Mouse (Mus musculus): Measurements from ENCODE around the gene Cdc42ep4. TPM values are rescaled to one million over a fixed set of nuclear protein-coding genes. Genes with fewer than 3 reads are reported as not detected.

The Cdc42ep4 gene
- polyA plus RNA-seq, 1 experiment from 2014 or later, result 120 TPM

DNA sequence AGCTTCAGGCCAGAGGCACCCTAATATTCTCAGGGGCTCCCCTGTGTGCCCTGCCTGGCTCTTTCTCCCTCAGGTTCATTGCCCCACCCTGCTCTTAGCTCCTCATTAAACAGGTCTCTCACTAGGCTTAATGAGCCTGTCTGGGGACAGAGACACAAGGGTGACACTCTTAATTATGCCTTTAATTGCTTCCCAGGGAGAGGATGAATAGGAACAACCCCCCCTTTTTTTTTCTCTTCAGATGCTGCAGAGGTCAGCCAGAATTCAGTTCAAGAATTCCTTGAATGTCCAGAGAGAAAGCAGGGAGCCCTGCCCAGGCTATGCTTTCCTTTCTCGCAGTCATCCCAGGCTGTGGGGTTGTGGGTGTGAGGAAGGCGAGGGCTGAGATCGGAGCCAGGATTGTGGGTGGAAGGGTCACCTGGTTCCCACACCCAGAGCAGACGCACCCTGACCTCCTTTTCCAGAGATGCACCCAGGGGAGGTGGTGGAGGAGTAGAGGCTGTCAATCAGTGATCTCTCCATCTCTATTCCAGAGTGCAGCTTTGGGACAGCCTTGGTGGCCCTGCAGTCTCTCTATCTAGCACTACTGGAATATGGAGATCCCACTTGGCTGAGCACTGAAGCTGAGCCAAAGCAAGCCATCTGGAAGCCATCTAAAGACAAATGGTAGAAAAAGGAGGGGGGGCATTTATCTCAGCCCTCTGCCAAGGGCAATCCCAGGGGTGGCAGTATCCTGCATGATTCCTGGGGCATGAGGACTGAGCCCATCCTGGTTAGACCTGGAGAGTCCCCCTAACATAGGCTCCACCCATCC, 26.2 kb downstream of the Cdc42ep4 start:
- H3K4me3 ChIP-seq, result no peak overlapping the region
- peaks cover 73% of the 10 kb centered on the region for H3K36me3 ChIP-seq
- H3K9me3 ChIP-seq, result no peaks in the 10 kb centered on the region
- no peaks in the 10 kb centered on the region for H3K27me3 ChIP-seq (ENCODE audit: insufficient read depth, poor library complexity, severe bottlenecking)
- H3K27ac ChIP-seq, result 0 out of 2 replicates have a peak overlapping the region, but pooled peaks have one; percentile 30
- no peak for DNase-seq (ENCODE audit: low spot score)
- WGBS, result 70% methylated on average over 4 of the region's 4 CpGs
- H3K4me1 ChIP-seq (replicated peaks), result peaks cover 59% of the 10 kb centered on the region

GRCm38 (mm10) chr11:113722405-113723090, 29.1 kb downstream of the Cdc42ep4 start:
- 76% methylated on average over 14 of the region's 14 CpGs for WGBS
- Histone ChIP-seq H3K9me3 (no peaks in the 10 kb centered on the region), H3K27ac (no peak overlapping the region), H3K4me3 (no peak overlapping the region), H3K36me3 (peaks cover 44% of the 10 kb centered on the region), H3K27me3 (ENCODE audit: insufficient read depth, poor library complexity, severe bottlenecking) (peaks cover 6% of the 10 kb centered on the region; the same call in 1 of the 2 replicates), H3K4me1 (replicated peaks) (peaks cover 40% of the 10 kb centered on the region)
- DNase-seq (ENCODE audit: low spot score), result no peak

DNA sequence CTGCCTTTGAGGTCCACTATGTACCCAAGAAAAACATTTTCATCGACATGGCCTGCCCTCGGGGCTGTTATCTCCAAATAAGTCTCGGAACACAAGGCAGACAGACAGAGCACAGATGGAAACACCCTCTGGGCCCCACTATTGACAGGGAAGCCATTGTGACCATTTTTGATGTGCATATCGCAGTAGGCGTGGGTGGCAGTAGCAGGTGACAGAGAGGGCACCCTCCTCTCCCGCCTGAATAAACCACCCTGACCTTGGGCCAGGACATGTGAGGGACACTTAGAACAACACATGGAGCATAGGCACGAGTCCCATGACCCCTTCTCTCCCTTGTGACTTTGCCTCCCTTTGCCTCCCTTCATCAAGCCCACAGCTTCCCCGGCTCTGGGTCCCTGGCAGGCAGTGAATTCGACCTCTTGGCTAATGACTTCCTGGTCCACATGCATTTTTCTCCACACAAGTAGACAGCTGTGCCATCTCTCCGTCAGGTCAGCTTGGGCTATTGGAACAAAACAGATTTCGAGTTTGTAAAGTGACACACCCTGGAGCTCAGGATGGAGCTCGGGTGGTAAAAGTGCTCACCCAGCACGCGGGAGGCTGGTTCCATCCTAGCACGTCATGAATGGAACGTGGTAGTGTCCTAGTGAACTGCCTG, 33.8 kb downstream of the Cdc42ep4 start:
- WGBS, result 59% methylated on average over 16 of the region's 16 CpGs
- H3K4me1 ChIP-seq (replicated peaks), result peaks cover 35% of the 10 kb centered on the region

DNA sequence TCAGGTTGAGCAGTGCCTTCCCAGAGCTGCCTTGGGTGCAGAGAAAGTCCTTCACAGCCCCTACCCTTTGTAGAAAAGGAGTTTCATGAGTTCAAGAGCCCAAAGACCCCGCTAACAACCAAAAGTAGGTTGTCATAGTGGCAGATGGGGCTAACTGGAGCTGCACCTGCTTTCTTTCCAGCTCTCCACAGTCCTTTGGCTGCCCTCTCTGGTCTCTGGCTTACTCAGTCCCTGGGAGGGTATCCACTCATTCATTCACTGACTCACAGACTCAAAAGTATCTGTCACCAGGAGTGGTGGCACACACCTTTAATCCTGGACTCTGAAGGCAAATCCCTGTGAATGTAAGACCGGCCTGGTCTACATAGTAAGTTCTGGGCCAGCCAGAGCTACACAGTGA, 35.5 kb downstream of the Cdc42ep4 start:
- peaks cover 38% of the 10 kb centered on the region for H3K4me1 ChIP-seq (replicated peaks)
- DNase-seq (ENCODE audit: low spot score), result no peak
- H3K36me3 ChIP-seq, result no peaks in the 10 kb centered on the region
- no peak overlapping the region for H3K27ac ChIP-seq
- H3K9me3 ChIP-seq, result no peaks in the 10 kb centered on the region
- WGBS, result 89% methylated on average over 2 of the region's 2 CpGs
- peaks cover 47% of the 10 kb centered on the region for H3K27me3 ChIP-seq (ENCODE audit: insufficient read depth, poor library complexity, severe bottlenecking)
- no peak overlapping the region for H3K4me3 ChIP-seq

More for the DNA sequence above, 33.8 kb downstream of the Cdc42ep4 start:
- no peaks in the 10 kb centered on the region for H3K36me3 ChIP-seq
- H3K27me3 ChIP-seq (ENCODE audit: insufficient read depth, poor library complexity, severe bottlenecking), result peaks cover 37% of the 10 kb centered on the region
- no peak overlapping the region for H3K4me3 ChIP-seq
- DNase-seq (ENCODE audit: low spot score), result peak; percentile 46
- peak overlapping the region; percentile 53; the same call in 1 of the 2 replicates for H3K27ac ChIP-seq
- no peaks in the 10 kb centered on the region for H3K9me3 ChIP-seq

- 61% methylated on average over 7 of the region's 7 CpGs for WGBS
- H3K27me3 ChIP-seq (ENCODE audit: insufficient read depth, poor library complexity, severe bottlenecking), result peaks cover 47% of the 10 kb centered on the region
- H3K27ac ChIP-seq, result 0 out of 2 replicates have a peak overlapping the region, but pooled peaks have one; percentile 5
- DNase-seq (ENCODE audit: low spot score), result no peak
- H3K4me3 ChIP-seq, result no peak overlapping the region
- H3K9me3 ChIP-seq, result no peaks in the 10 kb centered on the region
- peaks cover 48% of the 10 kb centered on the region for H3K4me1 ChIP-seq (replicated peaks)
- H3K36me3 ChIP-seq, result no peaks in the 10 kb centered on the region
Measured at GRCm38 (mm10) chr11:113715078-113715674, 36.5 kb downstream of the Cdc42ep4 start.

DNA sequence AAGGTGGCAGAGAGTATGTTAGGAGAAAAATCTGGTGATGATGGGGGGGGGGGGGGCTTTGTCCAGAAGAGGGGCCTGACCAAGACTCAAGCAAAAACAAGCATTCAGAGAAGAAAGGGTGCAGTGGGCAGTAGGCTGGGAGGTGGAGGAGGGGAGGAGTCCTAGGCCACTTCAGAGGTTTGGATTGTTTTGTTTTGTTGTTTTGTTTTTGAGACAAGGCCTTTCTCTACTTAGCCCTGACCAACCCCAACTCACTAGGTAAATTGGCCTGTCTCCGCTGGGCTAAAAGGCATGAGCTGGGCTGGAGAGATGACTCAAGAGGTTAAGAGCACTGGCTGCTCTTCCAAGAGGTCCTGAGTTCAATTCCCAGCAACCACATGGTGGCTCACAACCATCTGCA, 40.6 kb downstream of the Cdc42ep4 start:
- no peak for DNase-seq (ENCODE audit: low spot score)
- Histone ChIP-seq H3K27me3 (ENCODE audit: insufficient read depth, poor library complexity, severe bottlenecking) (peaks cover 61% of the 10 kb centered on the region), H3K36me3 (peaks cover 13% of the 10 kb centered on the region), H3K4me1 (replicated peaks) (peaks cover 50% of the 10 kb centered on the region), H3K9me3 (no peaks in the 10 kb centered on the region), H3K27ac (peak overlapping the region; percentile 91), H3K4me3 (peak overlapping the region; percentile 30; the same call in 1 of the 2 replicates)
- WGBS, result 21% methylated on average over 1 of the region's 1 CpGs

- H3K27me3 ChIP-seq (ENCODE audit: insufficient read depth, poor library complexity, severe bottlenecking), result peaks cover 56% of the 10 kb centered on the region
- H3K9me3 ChIP-seq, result no peaks in the 10 kb centered on the region
- H3K36me3 ChIP-seq, result peaks cover 13% of the 10 kb centered on the region
- WGBS, result 2% methylated on average over 10 of the region's 10 CpGs
- peak overlapping the region; percentile 91 for H3K27ac ChIP-seq
- H3K4me3 ChIP-seq, result peak overlapping the region; percentile 30
- DNase-seq (ENCODE audit: low spot score), result peak; percentile 75
- H3K4me1 ChIP-seq (replicated peaks), result peaks cover 53% of the 10 kb centered on the region
Measured at GRCm38 (mm10) chr11:113710257-113710777, 41.4 kb downstream of the Cdc42ep4 start.

DNA sequence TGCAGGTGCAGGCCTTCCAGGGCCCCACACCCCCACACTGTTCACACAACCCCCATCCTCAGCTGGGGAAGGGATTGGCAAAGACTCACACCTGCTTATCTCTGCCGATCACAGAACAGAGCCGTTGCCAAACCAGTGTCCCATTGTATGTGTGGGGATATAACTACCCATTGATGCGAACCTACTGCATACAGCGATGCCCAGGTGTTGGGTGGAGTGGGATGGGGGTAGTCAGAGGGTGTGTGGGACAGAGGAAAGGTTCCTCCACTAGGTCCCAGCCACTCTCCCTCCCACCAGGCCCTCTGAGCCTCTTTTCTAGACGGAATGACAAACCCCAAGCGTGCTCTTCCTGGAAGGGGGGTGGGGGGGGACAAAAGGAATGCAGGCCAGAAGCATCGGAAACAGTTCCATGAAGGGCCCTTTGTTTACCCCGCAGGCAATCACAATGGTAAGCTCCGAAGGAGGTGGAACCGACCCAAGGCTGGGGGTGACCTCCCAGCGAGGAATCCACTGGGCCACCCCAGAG, 41.9 kb downstream of the Cdc42ep4 start, which contains the start of gene Cpsf4l:
Gene Cpsf4l, minus strand, starts transcription at position 287 of the 526 bp plus-strand sequence.
- WGBS, result 3% methylated on average over 11 of the region's 11 CpGs
- no peak for DNase-seq (ENCODE audit: low spot score)
- peak within 1 kb of the TSS; percentile 30 for H3K4me3 ChIP-seq

GRCm38 (mm10) chr11:113709272-113709671, 42.4 kb downstream of the Cdc42ep4 start:
- Histone ChIP-seq H3K27ac (peak overlapping the region; percentile 91), H3K27me3 (ENCODE audit: insufficient read depth, poor library complexity, severe bottlenecking) (peaks cover 47% of the 10 kb centered on the region), H3K9me3 (no peaks in the 10 kb centered on the region), H3K4me3 (peak overlapping the region; percentile 30; the same call in 1 of the 2 replicates), H3K4me1 (replicated peaks) (peaks cover 44% of the 10 kb centered on the region), H3K36me3 (peaks cover 13% of the 10 kb centered on the region)
- no peak for DNase-seq (ENCODE audit: low spot score)
- 4% methylated on average over 15 of the region's 15 CpGs for WGBS

More for the DNA sequence above, 41.9 kb downstream of the Cdc42ep4 start, which contains the start of gene Cpsf4l:
- H3K4me1 ChIP-seq (replicated peaks), result peaks cover 48% of the 10 kb centered on the region
- peak within 1 kb of the TSS; percentile 91 for H3K27ac ChIP-seq
- H3K27me3 ChIP-seq (ENCODE audit: insufficient read depth, poor library complexity, severe bottlenecking), result peaks cover 50% of the 10 kb centered on the region
- H3K36me3 ChIP-seq, result peaks cover 13% of the 10 kb centered on the region
- H3K9me3 ChIP-seq, result no peaks in the 10 kb centered on the region

GRCm38 (mm10) chr11:113708629-113709213, 43.0 kb downstream of the Cdc42ep4 start:
- peak overlapping the region; percentile 91 for H3K27ac ChIP-seq
- peaks cover 13% of the 10 kb centered on the region for H3K36me3 ChIP-seq
- no peak overlapping the region for H3K4me3 ChIP-seq
- H3K9me3 ChIP-seq, result no peaks in the 10 kb centered on the region
- DNase-seq (ENCODE audit: low spot score), result no peak
- H3K27me3 ChIP-seq (ENCODE audit: insufficient read depth, poor library complexity, severe bottlenecking), result peaks cover 42% of the 10 kb centered on the region
- 44% methylated on average over 19 of the region's 19 CpGs for WGBS
- H3K4me1 ChIP-seq (replicated peaks), result peaks cover 44% of the 10 kb centered on the region

DNA sequence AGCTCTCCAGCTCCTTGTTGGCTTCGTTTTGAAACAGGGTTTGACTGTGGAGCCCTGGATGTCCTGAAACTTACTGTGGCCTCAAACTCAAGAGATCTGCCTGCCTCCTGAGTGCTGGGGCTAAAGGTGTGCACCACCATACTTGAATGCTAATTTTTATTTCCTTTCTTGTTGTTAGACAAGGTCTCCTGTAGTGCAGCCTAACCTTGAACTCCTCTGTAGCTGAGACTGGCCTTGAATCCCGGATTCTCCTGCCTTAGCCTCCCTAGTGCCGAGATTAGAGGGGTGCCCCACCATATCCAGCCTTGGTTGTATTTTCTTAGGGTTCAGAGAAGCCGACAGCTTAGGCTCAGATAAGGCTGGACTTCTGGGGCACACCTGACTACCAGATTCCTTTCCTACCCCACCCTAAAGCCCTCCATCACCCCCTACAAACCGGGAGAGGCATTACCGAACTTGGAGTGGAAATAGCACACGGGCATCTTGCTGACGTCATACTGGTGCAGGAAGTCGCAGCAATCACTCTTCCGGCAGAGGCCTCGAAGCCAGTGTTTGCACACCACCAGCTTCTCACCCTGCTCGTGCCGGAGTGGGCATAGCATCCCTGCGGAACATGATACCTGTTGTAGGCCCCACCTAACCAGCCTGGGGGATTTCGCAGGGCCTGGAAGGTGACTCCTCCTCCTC, 45.6 kb downstream of the Cdc42ep4 start:
- WGBS, result 91% methylated on average over 15 of the region's 15 CpGs
- Histone ChIP-seq H3K9me3 (no peaks in the 10 kb centered on the region), H3K4me1 (replicated peaks) (peaks cover 35% of the 10 kb centered on the region), H3K27ac (no peak overlapping the region), H3K36me3 (peaks cover 18% of the 10 kb centered on the region), H3K27me3 (ENCODE audit: insufficient read depth, poor library complexity, severe bottlenecking) (peaks cover 26% of the 10 kb centered on the region), H3K4me3 (no peak overlapping the region)
- DNase-seq (ENCODE audit: low spot score), result no peak

Data from hindbrain, embryonic 10.5 days (tissue).